Mouse (Mus musculus) c-Kit-positive CD71-negative TER-119-negative erythroid progenitor cells, embryonic 14.5 days (primary cell): ENCODE data around the gene Vsir.

Experiments
- DNase-seq: peaks from one replicate; pipeline ENCODE4 v3.0.0-alpha.2; 2013; ENCODE audit warnings: low read depth

Gene Vsir

GRCm38 (mm10) chr10:60346701-60347405 lies at the start of gene Vsir:
Gene Vsir, plus strand, starts transcription at chr10:60346851.
- peak; percentile 73 for DNase-seq

- DNase-seq: no peak
Observed at GRCm38 (mm10) chr10:60299636-60300035, 47.0 kb upstream of the Vsir start.

- no peak for DNase-seq
Observed at GRCm38 (mm10) chr10:60303419-60303818, 43.2 kb upstream of the Vsir start.

- peak; percentile 70 for DNase-seq
Observed at GRCm38 (mm10) chr10:60304854-60305628, 41.6 kb upstream of the Vsir start.

- no peak for DNase-seq
Observed at GRCm38 (mm10) chr10:60310629-60311028, 36.0 kb upstream of the Vsir start.

- DNase-seq: no peak
Observed at GRCm38 (mm10) chr10:60313606-60314005, 33.0 kb upstream of the Vsir start.

- DNase-seq: peak; percentile 9
Observed at GRCm38 (mm10) chr10:60316166-60316565, 30.5 kb upstream of the Vsir start.

GRCm38 (mm10) chr10:60328963-60329650 lies 17.5 kb upstream of the Vsir start:
- no peak for DNase-seq

- DNase-seq: no peak
Observed at GRCm38 (mm10) chr10:60334583-60334982, 12.1 kb upstream of the Vsir start.

- DNase-seq: no peak
Observed at GRCm38 (mm10) chr10:60335021-60335420, 11.6 kb upstream of the Vsir start.

GRCm38 (mm10) chr10:60341528-60341927 lies 5.1 kb upstream of the Vsir start:
- DNase-seq: no peak

- no peak for DNase-seq
Observed at GRCm38 (mm10) chr10:60344111-60344510, 2.5 kb upstream of the Vsir start.

GRCm38 (mm10) chr10:60346056-60346455 lies 595 bp upstream of the Vsir start:
- DNase-seq: no peak

- no peak for DNase-seq
Observed at GRCm38 (mm10) chr10:60347768-60348610, 1.3 kb downstream of the Vsir start.

GRCm38 (mm10) chr10:60349056-60349455 lies 2.4 kb downstream of the Vsir start:
- no peak for DNase-seq

GRCm38 (mm10) chr10:60349644-60350043 lies 3.0 kb downstream of the Vsir start:
- no peak for DNase-seq

- no peak for DNase-seq
Observed at GRCm38 (mm10) chr10:60350077-60350804, 3.6 kb downstream of the Vsir start.

- DNase-seq: peak; percentile 66
Observed at GRCm38 (mm10) chr10:60350805-60351167, 4.1 kb downstream of the Vsir start.

- no peak for DNase-seq
Observed at GRCm38 (mm10) chr10:60351248-60351647, 4.6 kb downstream of the Vsir start.

GRCm38 (mm10) chr10:60351761-60352455 lies 5.3 kb downstream of the Vsir start:
- no peak for DNase-seq
